Mouse (Mus musculus) kidney, adult 2 months (tissue): ENCODE measurements at regions not wholly inside any gene's neighbourhood (a gene's known extent, or its start where the extent isn't known, plus 50 kb on each side); places are given as distances from the start of the nearest gene placed in this dataset.

Source experiments
- CTCF ChIP-seq: fragments of 200-500 bp; conservative IDR thresholded peaks from 2 replicates; pipeline ENCODE4 v1.5.1; 2011; ENCODE audit warnings: low read depth, mild to moderate bottlenecking, control low read depth, low read length, moderate library complexity, mixed read lengths; ENCODE audit not compliant: insufficient read depth, insufficient read length
- POLR2A ChIP-seq: fragments of 200-500 bp; IDR thresholded peaks from one replicate; pipeline ENCODE4 v1.6.1; 2011; ENCODE audit warnings: low read depth, low read length, control low read depth

DNA sequence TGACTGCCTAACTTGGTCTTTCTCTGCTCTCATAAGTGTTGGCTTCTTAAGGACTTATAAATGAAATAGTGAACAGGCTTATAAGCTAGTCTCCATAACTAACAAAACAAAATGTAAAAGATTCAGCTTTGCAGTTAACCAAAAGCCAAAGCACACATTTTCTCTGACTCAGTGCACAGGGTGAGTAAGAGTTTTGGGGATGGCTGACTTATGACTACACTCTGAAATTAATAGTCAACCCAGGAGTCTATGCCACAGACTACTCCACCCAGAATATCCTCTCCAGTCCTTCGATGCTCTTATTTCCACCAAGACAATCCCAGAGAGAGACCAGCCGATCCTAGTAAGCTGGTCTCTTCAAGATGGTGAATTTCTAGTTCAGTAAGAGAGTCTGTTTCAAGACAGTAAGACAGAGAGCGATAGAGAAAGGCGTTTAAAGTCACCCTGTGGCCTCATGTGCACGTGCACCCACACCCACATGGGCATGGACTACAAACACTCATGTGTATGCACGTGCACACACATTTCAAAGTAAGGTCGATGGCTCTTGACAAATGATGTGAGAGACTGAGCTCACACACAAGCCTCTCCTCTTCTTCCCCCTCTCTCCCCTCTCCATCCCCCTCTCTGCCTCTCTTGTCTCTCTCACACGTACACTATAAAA is 351.2 kb upstream of the Pmfbp1 start:
- TF ChIP-seq CTCF (no peak), POLR2A (no peak)
